Mouse (Mus musculus) forebrain, embryonic 13.5 days (tissue): ENCODE measurements around the gene Srd5a3. TPM values are rescaled to one million over a fixed set of nuclear protein-coding genes. Genes with fewer than 3 reads are reported as not detected.

Experiments used
- polyA plus RNA-seq: library from polyadenylated mRNA; unstranded; fragments of >200 nt; fragmentation: Nextera tagmentation; extraction: Ambion mirVana; gene quantifications from 2 replicates; pipeline ENCODE4 v1.2.1, GENCODE M21; 2015

Srd5a3 gene
- polyA plus RNA-seq, 1 experiment from 2014 or later: 15.4 TPM

Other genes starting within 250 kb of the Srd5a3 start
- gene Kdr, start 161.8 kb upstream of the Srd5a3 start, polyA plus RNA-seq: 16.9 and 17.3 TPM in 2 replicates
- 54.2 and 55.5 TPM in 2 replicates for gene Tmem165, start 43.6 kb downstream of the Srd5a3 start, polyA plus RNA-seq
- 12.3 and 14.2 TPM in 2 replicates for gene Clock, start 164.5 kb downstream of the Srd5a3 start, polyA plus RNA-seq
- not detected in 2 replicates for gene Pdcl2, start 190.9 kb downstream of the Srd5a3 start, polyA plus RNA-seq
- gene Nmu, start 223.5 kb downstream of the Srd5a3 start, polyA plus RNA-seq: not detected in 2 replicates